Mouse (Mus musculus) adrenal gland, adult 18-20 months (tissue): Measurements from ENCODE around the gene Gm4559. TPM values are rescaled to one million over a fixed set of nuclear protein-coding genes. Genes with fewer than 3 reads are reported as not detected.
"Not testable (repeated sequence)": the region's sequence is repeated elsewhere in the genome, so short reads cannot be mapped to it uniquely, and the experiment has no call there.

Experiments used
- DNase-seq, 2 experiments: peaks; one replicate each; pipeline ENCODE4 v3.0.0; 2021 to 2022; ENCODE audit warnings: low spot score in 2 of 2
- long read RNA-seq, 2 experiments: library from polyadenylated mRNA; stranded (forward); transcript quantifications; one replicate each; pipeline ENCODE4 v2.0.0; 2021
- total RNA-seq, 2 experiments: library from RNA; stranded (reverse); gene quantifications; 1 replicate in 1 of 2; 2 replicates in 1 of 2; pipeline ENCODE4 v1.2.3; 2021

The Gm4559 gene
- not detected for total RNA-seq
- long read RNA-seq, experiment 1, result 0 reads
- long read RNA-seq, experiment 2, result 0 reads

DNA sequence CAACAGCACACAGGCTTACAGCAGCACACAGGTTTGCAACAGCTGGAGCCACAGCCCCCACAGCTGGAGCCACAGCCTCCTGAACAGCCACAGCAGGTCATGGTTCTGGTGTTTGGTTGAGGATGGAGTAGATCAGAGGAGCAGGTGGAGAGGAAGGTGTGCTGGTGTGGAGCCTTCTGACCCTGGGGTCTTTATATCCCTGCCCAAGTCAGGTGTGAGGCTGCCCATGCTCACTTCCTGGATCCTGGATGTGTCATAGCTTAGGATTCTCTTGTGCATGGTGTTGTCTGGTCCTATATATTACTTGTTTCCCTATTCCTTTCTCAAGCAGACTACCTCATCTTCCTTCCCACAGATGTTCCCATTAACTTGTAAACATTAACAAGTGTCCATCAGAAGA lies at the start of gene Gm4559:
Gm4559 (minus strand) TSS at position 101 of the 400 bp plus-strand sequence.
- DNase-seq, result not testable (repeated sequence)

DNA sequence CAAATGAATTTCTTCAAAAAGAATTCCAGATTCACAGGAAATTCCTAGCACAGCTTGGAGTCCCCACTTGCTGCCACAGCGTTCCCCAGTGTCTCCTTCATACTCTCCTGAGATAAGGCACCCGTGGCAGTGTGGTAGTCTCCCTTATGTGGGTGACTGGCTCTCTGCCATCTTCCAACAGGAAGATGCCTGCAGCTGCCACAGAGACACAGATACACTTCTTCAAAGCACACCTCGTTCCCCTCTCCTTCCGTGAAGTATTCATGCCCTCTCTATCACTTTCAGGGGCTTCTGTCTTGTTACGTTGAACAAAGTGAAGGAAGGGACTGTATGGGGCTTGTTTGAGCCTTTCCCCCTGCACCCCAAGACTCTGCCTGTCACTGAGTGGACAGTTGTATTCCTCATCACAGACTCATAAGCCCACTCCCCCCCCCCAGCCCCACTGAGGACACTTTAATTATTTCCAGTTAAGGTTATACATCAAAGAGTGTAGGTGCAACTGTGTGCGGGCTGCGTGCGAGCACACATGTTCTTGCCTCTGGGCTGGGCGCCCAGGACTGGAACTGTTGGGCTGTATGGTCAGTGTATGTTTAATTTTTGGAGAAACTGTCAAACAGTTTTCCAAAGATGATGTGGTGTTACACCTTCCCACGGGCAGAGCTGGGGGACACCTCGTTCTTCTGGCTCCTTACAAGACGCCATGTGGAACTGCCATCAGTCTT lies 49.4 kb upstream of the Gm4559 start:
- no peak for DNase-seq

DNA sequence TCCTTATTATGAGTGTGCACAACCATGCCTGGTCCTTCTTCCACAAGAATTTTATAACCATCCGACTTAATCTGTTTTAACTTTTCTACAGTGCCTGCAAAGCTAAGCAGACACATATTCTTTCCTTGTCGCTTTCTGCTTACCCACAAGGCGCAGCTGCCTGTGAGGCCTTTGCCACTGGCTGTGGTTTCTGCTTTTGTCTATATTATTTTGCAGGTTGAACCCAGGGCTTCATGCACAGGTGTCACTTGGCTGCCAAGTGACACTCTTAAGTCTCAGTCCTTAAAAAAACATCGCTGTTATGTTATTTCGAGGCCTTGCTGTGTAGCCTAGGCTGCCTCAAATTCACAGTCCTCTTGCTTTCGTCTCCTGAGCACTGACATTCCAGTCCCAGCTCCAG lies 48.5 kb upstream of the Gm4559 start:
- DNase-seq, result no peak

DNA sequence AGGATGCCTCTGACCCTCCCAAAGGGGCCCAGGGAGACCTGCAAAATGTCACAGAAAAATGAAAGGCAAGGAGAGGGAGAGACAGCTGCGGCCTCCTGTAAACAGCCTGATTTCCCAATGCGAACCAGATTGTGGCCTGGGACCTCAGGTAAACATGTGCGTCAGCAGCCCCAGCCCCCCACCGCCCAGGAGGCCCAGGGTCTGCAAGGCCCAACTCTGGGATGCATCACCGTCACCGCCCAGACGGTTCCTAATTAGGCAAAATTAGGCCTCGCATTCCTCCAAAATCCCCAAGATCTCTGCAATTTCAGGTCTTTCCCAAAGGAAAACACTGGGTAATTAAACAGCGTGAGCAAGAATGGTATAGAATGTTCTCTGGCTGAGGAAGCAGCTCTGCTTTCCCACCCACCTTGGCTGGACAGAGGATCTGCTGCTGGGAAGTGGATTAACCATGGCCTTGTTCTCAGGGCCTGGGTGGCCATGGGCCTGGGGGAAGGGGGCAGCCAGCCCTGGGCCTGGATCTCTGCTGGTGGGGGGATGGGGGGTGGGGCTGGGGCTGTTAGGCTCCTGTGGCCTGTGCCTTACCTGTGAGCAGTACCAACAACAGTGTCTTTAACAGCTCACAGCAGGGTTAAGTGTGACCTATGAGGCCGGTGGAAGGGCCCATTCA lies 47.6 kb upstream of the Gm4559 start:
- not testable (repeated sequence) for DNase-seq

DNA sequence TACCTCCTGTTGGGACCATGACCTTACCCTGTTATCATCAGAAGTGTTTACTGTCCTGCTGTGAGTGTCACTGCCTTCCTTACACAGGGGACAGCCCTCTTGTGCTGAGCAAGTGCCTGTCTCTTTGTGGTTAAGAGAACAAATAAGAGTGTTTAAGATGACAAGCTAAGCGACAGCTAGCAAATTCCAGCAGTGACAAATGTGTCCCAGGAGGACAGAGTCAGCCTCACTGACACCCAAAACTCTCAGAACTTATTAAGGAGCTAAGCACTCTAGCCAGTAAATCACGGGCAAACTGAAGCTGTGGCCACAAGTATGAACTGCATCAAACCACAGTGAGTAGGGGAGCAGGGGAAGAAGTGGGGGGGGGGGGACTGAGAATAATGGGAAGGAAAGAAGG lies 46.7 kb upstream of the Gm4559 start:
- DNase-seq, result no peak

DNA sequence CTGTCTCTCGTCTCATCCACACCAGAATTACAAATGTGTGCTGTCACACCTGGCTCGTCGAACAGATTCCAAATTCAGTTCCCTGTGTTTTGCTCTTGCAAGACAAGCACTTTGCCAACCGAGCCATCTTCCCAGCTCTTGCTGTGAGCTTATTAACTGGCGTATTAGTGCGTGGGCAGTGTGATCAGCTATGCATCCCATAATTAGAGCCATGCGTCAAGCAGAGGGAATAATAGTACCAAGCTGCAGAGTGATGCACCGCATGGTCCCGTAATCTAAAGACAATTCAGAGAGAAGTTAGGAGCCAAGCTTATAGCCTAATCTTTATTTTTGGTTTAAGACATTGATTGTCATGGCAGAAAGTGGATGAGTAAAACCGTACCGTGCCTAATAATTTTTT lies 45.0 kb upstream of the Gm4559 start:
- no peak for DNase-seq

DNA sequence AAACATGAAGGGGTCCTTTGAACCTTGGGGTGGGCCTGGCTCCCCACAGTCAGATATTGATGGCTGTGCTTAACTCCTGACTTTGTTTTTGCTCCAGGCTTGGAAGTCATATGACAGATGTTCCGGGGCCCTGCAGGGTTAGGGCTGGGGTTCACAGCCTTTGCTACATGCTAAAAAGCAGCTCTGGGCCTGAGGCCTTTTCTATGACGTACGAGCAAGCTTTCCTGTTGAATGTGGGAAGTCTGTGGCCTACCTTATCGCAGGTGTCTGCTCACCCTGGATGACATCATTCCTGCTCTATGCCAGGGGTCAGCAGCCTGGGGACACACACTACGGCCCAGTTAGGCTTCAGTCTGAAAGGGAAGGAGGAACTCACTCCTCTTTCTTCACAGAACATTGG lies 43.1 kb upstream of the Gm4559 start:
- no peak for DNase-seq

DNA sequence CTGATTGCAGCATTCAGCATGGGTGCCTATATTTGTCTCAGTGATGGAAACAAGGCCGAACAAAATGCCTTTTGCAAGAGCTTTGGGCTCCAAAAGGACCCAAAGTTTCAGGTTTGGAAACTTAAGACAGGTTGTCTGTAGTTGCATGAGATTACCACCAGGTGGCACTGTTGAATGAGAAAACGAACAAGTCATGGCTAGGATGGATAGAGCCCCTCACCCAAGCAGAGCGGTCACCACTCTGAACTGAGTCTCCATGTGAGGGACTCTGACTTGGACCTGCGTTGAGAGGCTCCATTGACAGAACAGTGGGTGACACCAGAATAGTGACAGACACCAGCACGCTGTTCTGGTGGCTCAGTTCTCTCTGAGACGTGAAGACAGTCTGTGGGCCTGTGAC lies 42.4 kb upstream of the Gm4559 start:
- peak in 1 of 2 experiments; percentile 22 for DNase-seq

DNA sequence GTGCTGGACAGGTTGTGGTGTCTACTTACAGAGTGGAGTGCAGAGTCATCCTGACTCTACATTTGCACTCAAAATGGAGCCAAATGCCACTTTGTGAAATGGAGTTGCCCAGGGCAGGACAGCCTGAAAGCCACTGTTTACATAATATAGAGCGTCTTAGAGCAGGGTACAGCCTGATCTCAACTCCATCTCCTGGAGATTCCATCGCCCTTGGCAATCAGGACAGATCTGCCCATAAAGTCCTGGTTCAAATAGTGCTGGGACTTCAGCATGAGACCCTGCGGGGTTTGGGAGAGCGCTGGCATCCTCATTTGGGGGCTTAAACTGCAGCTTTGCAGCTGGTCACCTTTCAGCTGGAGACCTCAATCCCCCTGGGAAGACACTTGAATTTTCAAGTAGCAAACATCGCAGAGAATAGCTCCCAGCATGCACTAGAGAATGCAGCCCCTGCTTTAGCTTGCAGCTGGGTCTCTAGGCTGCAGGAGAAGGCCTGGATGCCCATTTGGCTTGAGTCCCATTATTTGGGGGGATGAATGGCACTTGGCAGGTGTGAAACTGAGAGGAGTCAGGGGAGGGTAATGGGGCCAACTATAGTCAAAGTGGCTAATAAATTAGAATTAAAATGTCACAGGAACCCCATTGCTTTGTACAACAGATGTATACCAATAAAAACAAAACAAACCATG lies 40.6 kb upstream of the Gm4559 start:
- no peak for DNase-seq

DNA sequence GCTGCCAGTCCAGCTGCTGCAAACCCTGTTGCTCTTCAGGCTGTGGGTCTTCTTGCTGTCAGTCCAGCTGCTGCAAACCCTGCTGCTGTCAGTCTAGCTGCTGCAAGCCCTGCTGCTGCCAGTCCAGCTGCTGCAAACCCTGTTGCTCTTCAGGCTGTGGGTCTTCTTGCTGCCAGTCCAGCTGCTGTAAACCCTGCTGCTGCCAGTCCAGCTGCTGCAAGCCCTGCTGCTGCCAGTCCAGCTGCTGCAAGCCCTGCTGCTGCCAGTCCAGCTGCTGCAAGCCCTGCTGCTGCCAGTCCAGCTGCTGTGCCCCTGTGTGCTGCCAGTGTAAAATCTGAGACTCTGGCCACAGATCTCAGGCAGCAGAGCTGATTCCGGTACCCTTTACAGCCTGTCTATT lies 29.8 kb upstream of the Gm4559 start:
- not testable (repeated sequence) for DNase-seq

DNA sequence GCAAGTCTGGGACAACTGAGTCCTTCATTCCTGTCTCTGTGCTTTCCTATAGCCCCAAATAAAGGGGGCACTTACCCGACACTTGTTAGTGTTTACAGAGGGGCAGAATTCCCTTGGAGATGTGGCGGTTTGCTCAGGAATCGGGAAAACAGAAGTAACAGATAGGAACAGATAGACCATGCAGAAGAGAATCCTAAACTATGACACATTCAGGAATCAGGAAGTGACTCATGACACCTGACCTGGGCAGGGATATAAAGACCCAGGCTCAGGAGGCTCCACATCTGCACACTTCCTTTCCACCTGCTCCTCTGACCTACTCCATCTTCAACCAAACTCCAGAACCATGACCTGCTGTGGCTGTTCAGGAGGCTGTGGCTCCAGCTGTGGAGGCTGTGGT lies 29.1 kb upstream of the Gm4559 start, which contains the start of gene Krtap5-4:
Krtap5-4 (plus strand) TSS at position 301 of the 400 bp plus-strand sequence.
- no peak for DNase-seq

DNA sequence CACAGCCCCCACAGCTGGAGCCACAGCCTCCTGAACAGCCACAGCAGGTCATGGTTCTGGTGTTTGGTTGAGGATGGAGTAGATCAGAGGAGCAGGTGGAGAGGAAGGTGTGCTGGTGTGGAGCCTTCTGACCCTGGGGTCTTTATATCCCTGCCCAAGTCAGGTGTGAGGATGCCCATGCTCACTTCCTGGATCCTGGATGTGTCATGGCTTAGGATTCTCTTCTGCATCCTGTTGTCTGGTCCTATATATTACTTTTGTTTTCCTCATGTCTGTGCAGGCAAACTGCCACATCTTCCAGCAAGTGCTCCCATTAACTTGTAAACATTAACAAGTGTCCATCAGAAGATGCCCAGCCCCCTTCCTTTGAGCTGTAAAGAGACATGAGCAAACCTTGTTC lies 22.9 kb upstream of the Gm4559 start, which contains the start of gene Krtap5-1:
Krtap5-1 (minus strand) TSS at position 101 of the 400 bp plus-strand sequence.
- DNase-seq, result not testable (repeated sequence)

DNA sequence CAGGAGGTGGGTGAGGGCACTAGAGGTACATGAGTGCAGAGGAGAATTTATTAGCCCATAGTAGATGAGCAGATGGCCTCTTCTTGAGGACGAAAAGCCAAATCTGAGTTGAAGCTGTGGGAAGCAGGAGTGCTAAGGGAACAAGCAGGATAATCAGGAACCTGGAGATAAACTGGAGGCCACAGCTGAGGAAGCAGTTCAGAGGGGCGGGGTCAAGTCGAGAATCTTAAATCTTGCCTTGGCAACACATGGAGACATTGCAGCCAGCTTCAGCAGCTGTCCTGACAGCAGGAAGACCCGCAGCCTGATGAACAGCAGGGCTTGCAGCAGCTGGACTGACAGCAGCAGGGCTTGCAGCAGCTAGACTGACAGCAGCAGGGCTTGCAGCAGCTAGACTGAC lies 21.9 kb upstream of the Gm4559 start:
- not testable (repeated sequence) for DNase-seq

DNA sequence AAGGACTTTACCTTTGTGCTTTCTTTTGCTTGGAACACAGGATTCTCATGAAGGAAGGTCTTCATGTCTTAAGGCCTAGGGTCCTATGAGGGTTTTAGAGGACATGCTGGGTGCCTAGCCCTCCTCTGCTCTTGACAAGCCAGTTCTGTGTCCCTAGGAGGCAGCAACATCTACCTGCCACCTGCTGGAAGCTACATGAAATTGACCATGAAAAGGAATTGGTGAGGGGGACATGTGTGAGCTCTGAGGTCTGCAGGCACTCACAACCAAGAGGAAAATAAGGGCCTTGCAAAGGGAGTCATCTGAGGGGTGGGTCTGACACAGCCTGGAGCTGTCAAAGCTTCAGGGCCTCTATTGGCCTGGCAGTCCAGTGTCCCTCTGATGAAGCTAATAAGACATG lies 21.3 kb upstream of the Gm4559 start:
- DNase-seq, result no peak

DNA sequence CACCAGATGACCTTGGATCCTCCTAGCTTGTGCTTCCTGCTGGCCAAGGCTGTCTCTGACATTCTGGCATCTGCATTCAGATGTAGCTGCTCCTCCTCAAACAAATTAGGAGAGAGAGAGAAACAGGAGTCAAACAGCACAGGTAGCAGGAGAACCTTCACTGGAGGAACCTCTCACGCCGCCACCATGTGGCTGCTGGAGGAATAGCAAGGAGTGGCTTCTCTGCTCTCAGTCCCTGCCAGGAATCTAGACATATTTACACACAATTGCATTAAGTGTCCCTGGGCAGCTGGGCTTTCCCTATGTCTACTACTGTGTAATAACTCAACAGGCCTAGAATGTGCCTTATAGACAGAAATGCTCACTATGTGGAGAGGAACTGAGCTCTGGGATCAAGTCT lies 19.7 kb upstream of the Gm4559 start:
- DNase-seq, result not testable (repeated sequence)

DNA sequence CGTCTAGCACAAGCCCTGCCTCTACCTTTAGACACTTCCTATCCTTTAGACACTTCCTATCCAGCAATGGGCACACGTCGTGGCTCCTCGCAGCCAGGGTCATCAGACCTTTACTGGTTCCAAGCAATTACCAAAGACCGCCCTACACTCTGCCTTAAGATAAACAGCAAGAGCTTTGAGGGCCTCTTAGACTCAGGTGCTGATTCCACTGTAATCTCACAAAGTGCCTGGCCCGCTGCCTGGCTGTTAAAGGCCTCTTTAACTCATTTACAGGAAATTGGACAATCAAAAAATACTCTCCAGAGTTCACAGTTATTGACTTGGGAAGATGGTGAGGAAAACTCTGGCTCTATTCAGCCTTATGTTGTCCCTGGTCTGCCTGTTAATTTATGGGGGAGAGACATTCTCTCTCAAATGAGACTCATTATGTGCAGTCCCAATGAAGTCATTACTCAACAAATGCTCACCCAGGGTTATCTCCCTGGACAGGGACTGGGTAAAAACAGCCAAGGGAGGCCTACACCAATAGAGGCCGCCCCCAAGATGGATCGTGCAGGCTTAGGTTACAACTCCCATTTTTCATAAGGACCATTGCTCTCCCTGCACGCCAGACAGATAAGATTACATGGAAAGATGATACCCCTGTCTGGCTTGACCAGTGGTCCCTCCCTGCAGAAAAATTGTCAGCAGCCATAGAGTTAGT lies 11.9 kb upstream of the Gm4559 start:
- not testable (repeated sequence) for DNase-seq

DNA sequence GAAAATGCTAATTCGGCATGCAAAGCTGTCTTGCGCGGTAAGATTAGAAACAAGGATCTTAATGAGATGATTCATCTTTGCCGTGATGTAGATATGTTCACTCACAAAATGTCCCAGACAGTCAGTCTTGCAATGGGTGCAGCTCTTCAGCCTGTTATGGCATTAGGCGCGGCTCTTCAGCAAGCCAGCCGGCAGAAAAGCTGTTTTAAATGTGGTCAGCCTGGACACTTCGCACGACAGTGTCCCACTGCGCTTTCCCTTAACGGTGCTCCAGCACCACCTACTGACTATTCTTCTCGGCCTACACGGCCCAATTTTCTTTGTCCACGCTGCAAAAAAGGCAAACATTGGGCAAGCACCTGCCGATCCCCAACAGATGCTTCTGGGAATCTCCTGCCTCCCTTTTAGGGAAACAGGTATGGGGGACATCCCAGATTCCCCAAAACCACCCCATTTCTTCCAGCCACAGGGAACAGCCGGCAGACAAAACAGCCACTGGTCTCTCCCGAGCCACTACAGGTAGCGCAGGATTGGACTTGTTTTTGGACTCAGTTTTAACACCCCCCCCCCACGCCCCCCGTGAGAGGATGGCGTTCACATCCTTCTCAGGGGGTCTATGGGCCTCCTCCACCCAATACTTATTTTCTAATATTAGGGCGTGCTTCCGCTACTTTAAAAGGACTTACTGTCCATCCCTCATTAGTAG lies 11.1 kb upstream of the Gm4559 start:
- DNase-seq, result peak; percentile 22 to 40

DNA sequence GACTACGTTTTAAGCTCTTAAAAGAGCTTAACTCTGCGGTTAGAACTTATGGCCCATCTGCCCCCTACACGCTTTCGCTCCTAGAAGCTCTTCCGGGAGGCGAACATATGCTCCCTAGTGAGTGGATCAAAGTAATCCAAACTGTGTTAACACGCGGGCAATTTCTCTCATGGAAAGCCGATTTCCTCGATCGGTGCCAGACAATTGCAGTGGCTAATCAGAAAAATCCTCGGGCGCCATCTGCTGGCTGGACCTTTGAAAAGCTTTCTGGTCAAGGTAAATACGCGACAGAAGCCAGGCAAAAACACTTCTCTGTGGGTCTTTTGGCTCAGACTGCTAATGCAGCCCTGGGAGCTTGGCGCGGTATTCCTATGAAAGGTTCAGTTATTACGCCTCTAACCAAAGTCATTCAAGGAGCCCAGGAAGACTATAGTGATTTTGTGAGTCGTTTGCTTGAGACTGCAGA lies 10.5 kb upstream of the Gm4559 start:
- DNase-seq, result peak; percentile 91 to 94

DNA sequence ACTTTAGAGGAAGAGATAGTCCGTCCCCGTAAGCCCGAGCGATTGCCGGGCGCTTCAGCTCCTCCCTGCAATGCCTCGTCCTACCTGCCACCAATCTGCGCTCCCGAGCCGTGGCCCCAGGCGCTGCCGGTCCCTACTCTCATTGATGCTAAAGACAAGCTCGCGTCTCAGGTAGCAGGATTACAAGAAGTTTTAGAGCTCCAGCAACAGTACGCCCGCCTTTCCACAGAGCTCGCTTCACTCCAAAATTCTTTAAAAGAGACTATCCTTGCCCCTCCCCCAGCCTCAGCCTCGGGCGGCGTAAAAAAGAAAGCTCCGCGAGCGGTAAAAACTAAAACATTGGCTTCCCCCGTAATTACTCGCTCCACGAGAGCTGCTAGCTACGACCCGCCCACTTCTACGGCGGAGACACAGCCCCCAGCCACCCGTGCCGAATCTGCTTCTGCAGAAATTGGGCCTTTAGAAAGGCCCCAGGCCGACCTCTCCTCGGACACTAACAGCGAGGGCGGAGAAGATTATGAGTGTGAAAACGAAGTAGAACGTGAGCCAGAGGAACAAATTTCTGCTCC lies 9.9 kb upstream of the Gm4559 start:
- DNase-seq, result peak; percentile 44 to 52

DNA sequence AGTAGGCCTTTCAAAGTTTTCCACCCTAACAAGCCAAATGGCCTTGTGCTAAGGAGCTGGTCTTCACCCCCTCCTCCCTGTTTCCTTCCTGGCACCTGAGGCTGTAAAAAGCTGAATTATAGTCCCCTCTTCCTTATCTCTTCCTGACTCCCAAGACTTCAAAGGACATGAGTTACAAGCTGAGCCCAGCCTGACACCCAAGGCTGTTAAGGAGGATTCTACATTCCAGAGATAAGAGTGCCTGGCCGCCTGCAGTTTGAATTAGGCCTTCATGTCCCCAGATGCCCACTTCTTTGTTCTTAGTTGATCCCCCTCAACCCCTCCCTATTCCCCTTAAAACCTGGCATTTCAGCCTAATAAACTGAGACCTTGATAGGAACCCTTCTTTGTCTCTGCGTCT lies 8.7 kb upstream of the Gm4559 start:
- not testable (repeated sequence) for DNase-seq
